Mouse (Mus musculus) liver, postnatal 0 days (tissue): ENCODE measurements around the gene 1700080E11Rik. TPM values are rescaled to one million over a fixed set of nuclear protein-coding genes. Genes with fewer than 3 reads are reported as not detected.
A peak's percentile ranks its signal among the peaks of the same experiment; 100 is the strongest.

ENCODE experiments used
- ATAC-seq: fragments of 200-750 bp; cut with Nextera tagmentation; 2 replicates; pipeline ENCODE4 v1.8.0; 2017; ENCODE audit warnings: mild to moderate bottlenecking, moderate library complexity
- DNase-seq: peaks from one replicate; pipeline ENCODE4 v3.0.0-alpha.2; 2016
- H3K27ac ChIP-seq: fragments of 300-500 bp; sonication (generic); 2 replicates; pipeline ENCODE4 v1.5.1; 2014; ENCODE audit warnings: antibody characterized with exemption, moderate library complexity, mild to moderate bottlenecking, low read depth
- H3K27me3 ChIP-seq: fragments of 300-500 bp; sonication (generic); 2 replicates; pipeline ENCODE4 v1.6.1; 2014; ENCODE audit warnings: low read length, control low read depth, mixed read lengths; ENCODE audit not compliant: insufficient read depth
- H3K36me3 ChIP-seq: fragments of 300-500 bp; sonication (generic); replicated peaks from 2 replicates; pipeline ENCODE4 v1.6.1; 2014; ENCODE audit warnings: mild to moderate bottlenecking, control low read depth, low read length, moderate library complexity, mixed read lengths; ENCODE audit not compliant: insufficient read depth
- H3K4me1 ChIP-seq: fragments of 300-500 bp; sonication (generic); 2 replicates; pipeline ENCODE4 v1.6.1; 2014; ENCODE audit warnings: antibody characterized with exemption, mild to moderate bottlenecking, control low read depth; ENCODE audit not compliant: insufficient read depth
- H3K4me2 ChIP-seq: fragments of 300-500 bp; sonication (generic); 2 replicates; pipeline ENCODE4 v1.6.1; 2014; ENCODE audit warnings: low read depth, mild to moderate bottlenecking, low read length, moderate library complexity, mixed read lengths
- H3K4me3 ChIP-seq: fragments of 300-500 bp; sonication (generic); 2 replicates; pipeline ENCODE4 v1.5.1; 2014; ENCODE audit warnings: low read depth, low read length
- H3K9ac ChIP-seq: fragments of 300-500 bp; sonication (generic); replicated peaks from 2 replicates; pipeline ENCODE4 v1.6.1; 2014; ENCODE audit warnings: mild to moderate bottlenecking, moderate library complexity
- H3K9me3 ChIP-seq: fragments of 300-500 bp; sonication (generic); 2 replicates; pipeline ENCODE4 v1.6.1; 2016; ENCODE audit warnings: mild to moderate bottlenecking, control low read depth, low read length, mixed read lengths
- CTCF ChIP-seq: sonication (generic); IDR thresholded peaks from 2 replicates; pipeline ENCODE4 v1.5.1; 2016; ENCODE audit warnings: antibody characterized with exemption, low read depth
- EP300 ChIP-seq: IDR thresholded peaks from 2 replicates; pipeline ENCODE4 v1.6.1; 2016; ENCODE audit warnings: antibody characterized with exemption, low read depth, mild to moderate bottlenecking
- WGBS: fragments of 180-500 bp; shearing (Covaris S2); extraction: QIAGEN DNeasy Blood & Tissue Kit; methylation state at CpG from one replicate; pipeline ENCODE4 v1.1.7; 2014; ENCODE audit not compliant: insufficient replicate concordance; 5-methylcytosine and 5-hydroxymethylcytosine counted together
- polyA plus RNA-seq: library from polyadenylated mRNA; unstranded; fragments of >200 nt; fragmentation: Nextera tagmentation; extraction: Ambion mirVana; gene quantifications from 2 replicates; pipeline ENCODE4 v1.2.1, GENCODE M21; 2015

The 1700080E11Rik gene
- not detected in 2 replicates for polyA plus RNA-seq

DNA sequence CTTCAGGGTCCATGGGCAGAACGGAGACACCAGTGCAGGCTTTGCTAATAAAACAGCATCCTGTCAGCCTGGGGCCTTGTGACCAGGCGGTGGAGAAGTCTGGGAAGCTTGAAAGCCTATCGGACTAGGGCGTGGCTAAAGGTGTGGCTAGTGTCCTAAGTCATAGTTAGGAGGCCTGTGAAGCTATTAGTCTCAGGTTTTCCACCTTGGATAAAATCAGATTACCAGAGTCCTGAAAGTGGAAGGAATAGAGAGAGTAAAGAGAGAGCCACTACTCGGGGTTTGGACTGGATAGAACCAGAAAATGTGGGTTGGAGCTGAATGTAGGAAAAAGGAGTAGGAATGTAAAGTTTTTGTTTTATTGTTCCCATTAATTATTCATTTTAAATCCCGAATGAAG is at the start of gene 1700080E11Rik:
Gene 1700080E11Rik (minus strand): TSS at position 101 of the 400 bp plus-strand sequence.
- TF ChIP-seq EP300 (no peak), CTCF (no peak)

DNA sequence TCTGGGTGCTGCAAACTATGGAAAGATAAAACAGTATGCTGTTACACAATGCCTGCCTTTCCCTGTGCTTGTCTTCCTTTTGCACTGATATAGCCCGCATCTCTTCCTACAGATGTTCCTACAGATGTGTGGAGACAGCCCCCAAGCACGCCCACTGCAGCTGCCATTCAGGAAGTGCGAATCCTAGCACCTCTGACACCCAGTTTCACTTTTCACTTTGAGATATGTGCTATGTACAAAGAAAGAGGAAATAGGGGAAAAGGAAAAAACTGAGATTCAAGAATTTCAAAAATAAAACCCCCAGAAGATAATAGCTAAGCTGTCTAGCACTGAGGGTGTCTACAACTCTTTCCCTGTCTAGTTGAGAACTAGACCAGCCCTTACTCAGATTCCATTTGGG is 41.8 kb upstream of the 1700080E11Rik start:
- H3K4me2 ChIP-seq: no peak overlapping the region
- no peaks in the 10 kb centered on the region for H3K27me3 ChIP-seq
- H3K9me3 ChIP-seq: no peaks in the 10 kb centered on the region
- WGBS: 34% methylated on average over 3 of the region's 3 CpGs
- TF ChIP-seq CTCF (no peak), EP300 (no peak)
- no peak overlapping the region for H3K27ac ChIP-seq
- no peaks in the 10 kb centered on the region for H3K36me3 ChIP-seq
- no peak for ATAC-seq
- no peaks in the 10 kb centered on the region for H3K4me1 ChIP-seq
- no peak overlapping the region for H3K4me3 ChIP-seq
- no peak for DNase-seq
- H3K9ac ChIP-seq: no peak overlapping the region

More for the DNA sequence above, at the start of gene 1700080E11Rik:
- no peak within 1 kb of the TSS for H3K27ac ChIP-seq
- DNase-seq (no peak), ATAC-seq (no peak)
- H3K9ac ChIP-seq: no peak within 1 kb of the TSS
- no peak within 1 kb of the TSS for H3K4me3 ChIP-seq
- no peaks in the 10 kb centered on the region for H3K27me3 ChIP-seq
- whole genome bisulfite sequencing: 69% methylated on average over 6 of the region's 6 CpGs
- no peaks in the 10 kb centered on the region for H3K4me1 ChIP-seq
- no peaks in the 10 kb centered on the region for H3K36me3 ChIP-seq
- no peak within 1 kb of the TSS for H3K4me2 ChIP-seq
- no peaks in the 10 kb centered on the region for H3K9me3 ChIP-seq

DNA sequence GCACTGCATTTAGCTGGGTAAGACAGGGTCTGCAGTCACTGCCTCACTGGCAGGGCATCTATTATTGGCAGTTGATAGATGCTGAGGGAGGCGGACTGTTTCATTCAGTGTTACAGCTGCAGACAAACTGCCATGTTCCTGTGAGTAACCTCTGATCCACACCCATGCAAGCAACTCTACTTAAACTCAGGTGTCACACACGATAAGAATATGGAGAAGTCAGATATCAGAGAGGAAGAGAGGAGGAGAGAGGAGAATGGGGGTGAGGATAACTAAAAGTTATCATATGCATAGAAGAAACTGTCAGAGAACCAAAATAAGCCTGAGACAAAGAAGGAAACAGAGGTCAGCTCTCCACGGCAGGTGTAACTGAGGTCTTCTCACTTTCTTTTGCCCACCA is 37.5 kb upstream of the 1700080E11Rik start:
- no peak for DNase-seq
- no peak overlapping the region for H3K4me2 ChIP-seq
- no peaks in the 10 kb centered on the region for H3K36me3 ChIP-seq
- H3K27ac ChIP-seq: no peak overlapping the region
- no peaks in the 10 kb centered on the region for H3K9me3 ChIP-seq
- no peak overlapping the region for H3K9ac ChIP-seq
- no peak for TF ChIP-seq EP300
- no peak for TF ChIP-seq CTCF
- H3K4me1 ChIP-seq: no peaks in the 10 kb centered on the region
- H3K4me3 ChIP-seq: no peak overlapping the region
- 64% methylated on average over 3 of the region's 3 CpGs for WGBS
- no peaks in the 10 kb centered on the region for H3K27me3 ChIP-seq
- no peak for ATAC-seq

DNA sequence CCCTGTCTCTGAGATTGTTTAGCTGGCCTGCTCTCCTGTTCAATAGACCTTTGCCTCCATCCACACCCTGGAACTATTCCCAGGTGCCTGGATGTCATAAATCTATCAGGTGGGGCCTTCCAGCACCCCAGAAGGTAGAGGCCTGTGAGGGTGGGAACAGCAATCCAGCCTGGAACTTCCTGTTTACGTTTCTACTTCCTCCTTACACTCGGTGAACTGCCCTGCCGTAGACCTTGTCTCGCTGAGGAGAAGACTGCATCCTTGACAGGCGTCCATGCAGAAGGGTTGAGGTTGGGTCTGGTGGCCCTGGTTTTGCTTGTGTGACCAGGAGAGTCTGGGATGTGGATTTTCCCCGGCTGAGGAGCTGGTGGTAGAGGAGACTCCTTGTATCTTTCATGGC is 5.7 kb downstream of the 1700080E11Rik start:
- H3K4me3 ChIP-seq: no peak overlapping the region
- DNase-seq (peak; percentile 10), ATAC-seq (no peak)
- H3K4me1 ChIP-seq: no peaks in the 10 kb centered on the region
- no peaks in the 10 kb centered on the region for H3K27me3 ChIP-seq
- H3K9ac ChIP-seq: no peak overlapping the region
- H3K27ac ChIP-seq: no peak overlapping the region
- WGBS: 44% methylated on average over 6 of the region's 6 CpGs
- H3K36me3 ChIP-seq: no peaks in the 10 kb centered on the region
- TF ChIP-seq CTCF: no peak
- TF ChIP-seq EP300: no peak
- H3K9me3 ChIP-seq: no peaks in the 10 kb centered on the region
- no peak overlapping the region for H3K4me2 ChIP-seq

DNA sequence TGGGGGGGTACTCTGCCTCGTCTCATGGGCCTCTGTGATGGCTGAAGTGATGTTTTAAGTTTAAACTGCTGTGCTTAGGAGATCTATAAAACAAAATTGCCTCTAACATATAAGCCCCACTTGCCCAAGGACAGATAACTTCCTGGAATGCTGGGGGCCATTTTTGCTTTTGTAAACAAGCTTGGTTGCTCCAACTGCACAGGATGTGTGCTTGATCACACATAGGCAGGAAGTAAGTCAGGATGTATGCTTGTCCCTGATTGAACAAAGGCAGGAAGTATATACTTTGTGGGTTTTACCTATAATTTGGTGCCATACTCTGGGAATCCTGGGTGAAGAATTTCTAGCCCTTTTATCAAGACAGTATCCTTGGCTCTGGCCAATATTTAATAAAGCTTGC is 8.5 kb downstream of the 1700080E11Rik start:
- no peak overlapping the region for H3K9ac ChIP-seq

DNA sequence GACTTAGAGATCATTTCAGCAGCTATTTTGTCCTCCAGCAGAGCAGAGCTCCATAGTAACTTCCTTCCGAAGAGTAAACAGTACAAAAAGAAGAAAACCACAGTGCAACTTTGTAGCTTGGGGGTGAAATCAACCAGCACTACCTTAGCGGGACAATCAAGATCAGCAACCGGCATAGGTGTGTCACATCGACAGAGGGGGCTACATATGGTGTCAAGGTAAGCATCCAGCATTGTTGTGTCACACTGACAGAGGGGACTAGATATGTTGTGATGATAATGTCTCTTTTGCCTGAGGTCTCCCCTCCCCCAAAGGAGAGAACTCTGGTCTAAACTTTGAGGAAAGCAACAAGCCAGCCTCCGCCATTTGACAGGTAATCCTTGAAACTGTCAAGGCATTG is 10.4 kb downstream of the 1700080E11Rik start:
- ATAC-seq (no peak), DNase-seq (no peak)
- 71% methylated on average over 5 of the region's 5 CpGs for WGBS
- H3K4me1 ChIP-seq: peaks cover 14% of the 10 kb centered on the region
- no peak for TF ChIP-seq EP300
- TF ChIP-seq CTCF: no peak
- no peak overlapping the region for H3K9ac ChIP-seq
- H3K4me3 ChIP-seq: no peak overlapping the region
- H3K9me3 ChIP-seq: no peaks in the 10 kb centered on the region
- H3K27ac ChIP-seq: no peak overlapping the region
- H3K36me3 ChIP-seq: no peaks in the 10 kb centered on the region
- no peak overlapping the region for H3K4me2 ChIP-seq
- no peaks in the 10 kb centered on the region for H3K27me3 ChIP-seq

More for the DNA sequence above, 8.5 kb downstream of the 1700080E11Rik start:
- Histone ChIP-seq H3K4me2 (no peak overlapping the region), H3K4me3 (no peak overlapping the region), H3K9me3 (no peaks in the 10 kb centered on the region), H3K36me3 (no peaks in the 10 kb centered on the region), H3K27me3 (no peaks in the 10 kb centered on the region), H3K4me1 (peaks cover 4% of the 10 kb centered on the region; the same call in 1 of the 2 replicates), H3K27ac (no peak overlapping the region)
- DNase-seq (no peak), ATAC-seq (no peak)
- no peak for TF ChIP-seq EP300
- no peak for TF ChIP-seq CTCF
- WGBS: 57% methylated on average over 1 of the region's 1 CpGs

DNA sequence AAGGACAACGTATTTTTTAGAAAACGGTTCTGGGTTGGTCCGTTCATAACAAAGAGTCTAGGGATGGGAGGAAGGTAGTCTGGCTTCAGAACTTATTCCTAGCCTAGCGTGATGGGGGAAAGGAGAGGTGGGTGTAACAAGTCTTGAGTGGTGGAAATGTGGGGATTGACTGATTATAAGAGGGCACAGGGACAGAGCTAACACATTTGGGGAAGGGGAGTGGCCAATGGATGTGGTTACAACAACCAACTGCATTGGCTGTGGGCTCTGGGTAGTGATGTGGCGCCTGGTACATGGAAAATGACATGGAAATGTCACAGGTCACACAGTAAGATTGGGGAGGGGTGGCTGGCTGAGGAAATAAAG is 12.9 kb downstream of the 1700080E11Rik start:
- peak overlapping the region; percentile 71; the same call in 1 of the 2 replicates for H3K4me3 ChIP-seq
- TF ChIP-seq CTCF: no peak
- no peak for TF ChIP-seq EP300
- peaks cover 14% of the 10 kb centered on the region for H3K4me1 ChIP-seq
- 28% methylated on average over 5 of the region's 5 CpGs for WGBS
- no peaks in the 10 kb centered on the region for H3K36me3 ChIP-seq
- no peaks in the 10 kb centered on the region for H3K27me3 ChIP-seq
- DNase-seq: no peak
- peak; percentile 40 for ATAC-seq
- 0 out of 2 replicates have a peak overlapping the region, but pooled peaks have one; percentile 1 for H3K27ac ChIP-seq
- H3K9ac ChIP-seq: no peak overlapping the region
- H3K9me3 ChIP-seq: no peaks in the 10 kb centered on the region
- peak overlapping the region; percentile 90 for H3K4me2 ChIP-seq
